Mouse (Mus musculus): ENCODE results near the gene Ninl. TPM values are rescaled to one million over a fixed set of nuclear protein-coding genes. Genes with fewer than 3 reads are reported as not detected.
"Not testable (repeated sequence)": the region's sequence is repeated elsewhere in the genome, so short reads cannot be mapped to it uniquely, and the experiment has no call there.

The Ninl gene
- polyA plus RNA-seq, 2 experiments, result 3.9 to 10.0 TPM

- not testable (repeated sequence) for H3K4me1 ChIP-seq (ENCODE audit: control insufficient read depth, insufficient read depth, low read length); H3K27me3 ChIP-seq (ENCODE audit: control insufficient read depth, insufficient read depth, low read length); ATAC-seq (ENCODE audit: low FRiP score, low read depth); H3K9ac ChIP-seq (ENCODE audit: low read depth, low read length, severe bottlenecking); DNase-seq (ENCODE audit: low spot score); H3K4me3 ChIP-seq (replicated peaks; ENCODE audit: low read length); H3K27ac ChIP-seq (replicated peaks; ENCODE audit: low read depth, low read length); H3K4me2 ChIP-seq (replicated peaks; ENCODE audit: low read depth, low read length, severe bottlenecking); H3K9me3 ChIP-seq (ENCODE audit: control insufficient read depth, low read length)
- H3K36me3 ChIP-seq (ENCODE audit: control insufficient read depth, insufficient read depth, low read length), result peaks cover 16% of the 10 kb centered on the region; the same call in 1 of the 2 replicates
- WGBS, result 92% methylated on average over 5 of the region's 5 CpGs
These were observed 91.8 kb downstream of the Ninl start for GRCm38 (mm10) chr2:150947341-150947740.

- Histone ChIP-seq H3K27ac (replicated peaks; ENCODE audit: low read depth, low read length) (no peak overlapping the region), H3K9me3 (ENCODE audit: control insufficient read depth, low read length) (no peaks in the 10 kb centered on the region), H3K4me2 (replicated peaks; ENCODE audit: low read depth, low read length, severe bottlenecking) (no peak overlapping the region), H3K36me3 (ENCODE audit: control insufficient read depth, insufficient read depth, low read length) (peaks cover 2% of the 10 kb centered on the region; the same call in 1 of the 2 replicates), H3K4me3 (replicated peaks; ENCODE audit: low read length) (no peak overlapping the region), H3K27me3 (ENCODE audit: control insufficient read depth, insufficient read depth, low read length) (no peaks in the 10 kb centered on the region), H3K4me1 (ENCODE audit: control insufficient read depth, insufficient read depth, low read length) (no peaks in the 10 kb centered on the region), H3K9ac (ENCODE audit: low read depth, low read length, severe bottlenecking) (no peak overlapping the region)
- no peak for DNase-seq (ENCODE audit: low spot score)
- 93% methylated on average over 5 of the region's 5 CpGs for WGBS
- TF ChIP-seq POLR2A (IDR thresholded peaks at IDR 0.05; ENCODE audit: borderline replicate concordance, extremely low read depth, insufficient read depth, insufficient read length), result no peak
- ATAC-seq (ENCODE audit: low FRiP score, low read depth), result no peak
These were observed 95.2 kb downstream of the Ninl start for GRCm38 (mm10) chr2:150944017-150944416.

GRCm38 (mm10) chr2:150934659-150935058 is 104.5 kb downstream of the Ninl start:
- TF ChIP-seq POLR2A (IDR thresholded peaks at IDR 0.05; ENCODE audit: borderline replicate concordance, extremely low read depth, insufficient read depth, insufficient read length), result no peak
- H3K36me3 ChIP-seq (ENCODE audit: control insufficient read depth, insufficient read depth, low read length), result peaks cover 29% of the 10 kb centered on the region
- DNase-seq (ENCODE audit: low spot score), result no peak
- 92% methylated on average over 4 of the region's 4 CpGs for WGBS
- no peaks in the 10 kb centered on the region for H3K9me3 ChIP-seq (ENCODE audit: control insufficient read depth, low read length)
- H3K9ac ChIP-seq (ENCODE audit: low read depth, low read length, severe bottlenecking), result no peak overlapping the region
- H3K27me3 ChIP-seq (ENCODE audit: control insufficient read depth, insufficient read depth, low read length), result no peaks in the 10 kb centered on the region
- no peak overlapping the region for H3K4me2 ChIP-seq (replicated peaks; ENCODE audit: low read depth, low read length, severe bottlenecking)
- no peak overlapping the region for H3K27ac ChIP-seq (replicated peaks; ENCODE audit: low read depth, low read length)
- H3K4me1 ChIP-seq (ENCODE audit: control insufficient read depth, insufficient read depth, low read length), result no peaks in the 10 kb centered on the region
- H3K4me3 ChIP-seq (replicated peaks; ENCODE audit: low read length), result no peak overlapping the region
- no peak for ATAC-seq (ENCODE audit: low FRiP score, low read depth)

- Histone ChIP-seq H3K36me3 (ENCODE audit: control insufficient read depth, insufficient read depth, low read length) (peaks cover 29% of the 10 kb centered on the region), H3K4me3 (replicated peaks; ENCODE audit: low read length) (no peak overlapping the region), H3K4me2 (replicated peaks; ENCODE audit: low read depth, low read length, severe bottlenecking) (no peak overlapping the region), H3K27me3 (ENCODE audit: control insufficient read depth, insufficient read depth, low read length) (no peaks in the 10 kb centered on the region), H3K9me3 (ENCODE audit: control insufficient read depth, low read length) (no peaks in the 10 kb centered on the region), H3K27ac (replicated peaks; ENCODE audit: low read depth, low read length) (no peak overlapping the region), H3K9ac (ENCODE audit: low read depth, low read length, severe bottlenecking) (no peak overlapping the region), H3K4me1 (ENCODE audit: control insufficient read depth, insufficient read depth, low read length) (no peaks in the 10 kb centered on the region)
- no peak for TF ChIP-seq POLR2A (IDR thresholded peaks at IDR 0.05; ENCODE audit: borderline replicate concordance, extremely low read depth, insufficient read depth, insufficient read length)
- ATAC-seq (ENCODE audit: low FRiP score, low read depth) (no peak), DNase-seq (ENCODE audit: low spot score) (no peak)
- WGBS, result 84% methylated on average over 19 of the region's 19 CpGs
These were observed 105.7 kb downstream of the Ninl start for GRCm38 (mm10) chr2:150933482-150933881.

GRCm38 (mm10) chr2:150930806-150931205 is 108.4 kb downstream of the Ninl start:
- no peaks in the 10 kb centered on the region for H3K9me3 ChIP-seq (ENCODE audit: control insufficient read depth, low read length)
- no peaks in the 10 kb centered on the region for H3K27me3 ChIP-seq (ENCODE audit: control insufficient read depth, insufficient read depth, low read length)
- DNase-seq (ENCODE audit: low spot score), result no peak
- no peak overlapping the region for H3K9ac ChIP-seq (ENCODE audit: low read depth, low read length, severe bottlenecking)
- H3K4me2 ChIP-seq (replicated peaks; ENCODE audit: low read depth, low read length, severe bottlenecking), result no peak overlapping the region
- no peak overlapping the region for H3K4me3 ChIP-seq (replicated peaks; ENCODE audit: low read length)
- H3K36me3 ChIP-seq (ENCODE audit: control insufficient read depth, insufficient read depth, low read length), result peaks cover 16% of the 10 kb centered on the region
- ATAC-seq (ENCODE audit: low FRiP score, low read depth), result no peak
- WGBS, result 74% methylated on average over 3 of the region's 3 CpGs
- TF ChIP-seq POLR2A (IDR thresholded peaks at IDR 0.05; ENCODE audit: borderline replicate concordance, extremely low read depth, insufficient read depth, insufficient read length), result no peak
- H3K4me1 ChIP-seq (ENCODE audit: control insufficient read depth, insufficient read depth, low read length), result no peaks in the 10 kb centered on the region
- no peak overlapping the region for H3K27ac ChIP-seq (replicated peaks; ENCODE audit: low read depth, low read length)

- no peak for DNase-seq (ENCODE audit: low spot score)
- Histone ChIP-seq H3K4me2 (replicated peaks; ENCODE audit: low read depth, low read length, severe bottlenecking) (no peak overlapping the region), H3K27me3 (ENCODE audit: control insufficient read depth, insufficient read depth, low read length) (no peaks in the 10 kb centered on the region), H3K36me3 (ENCODE audit: control insufficient read depth, insufficient read depth, low read length) (0 out of 2 replicates have a peak, but pooled peaks cover 15% of the 10 kb centered on the region), H3K4me1 (ENCODE audit: control insufficient read depth, insufficient read depth, low read length) (no peaks in the 10 kb centered on the region), H3K9ac (ENCODE audit: low read depth, low read length, severe bottlenecking) (no peak overlapping the region), H3K4me3 (replicated peaks; ENCODE audit: low read length) (no peak overlapping the region), H3K9me3 (ENCODE audit: control insufficient read depth, low read length) (no peaks in the 10 kb centered on the region), H3K27ac (replicated peaks; ENCODE audit: low read depth, low read length) (no peak overlapping the region)
- TF ChIP-seq POLR2A (IDR thresholded peaks at IDR 0.05; ENCODE audit: borderline replicate concordance, extremely low read depth, insufficient read depth, insufficient read length), result no peak
- WGBS, result 75% methylated on average over 6 of the region's 6 CpGs
- no peak for ATAC-seq (ENCODE audit: low FRiP score, low read depth)
These were observed 110.0 kb downstream of the Ninl start for GRCm38 (mm10) chr2:150929156-150929555.
